Mouse (Mus musculus) heart, embryonic 10.5 days (tissue): Measurements from ENCODE around the gene Wwox. TPM values are rescaled to one million over a fixed set of nuclear protein-coding genes. Genes with fewer than 3 reads are reported as not detected.

ENCODE experiments used
- DNase-seq: peaks from one replicate; pipeline ENCODE4 v3.0.0-alpha.2; 2017; ENCODE audit warnings: low spot score
- H3K27ac ChIP-seq: fragments of 300-500 bp; sonication (generic); 2 replicates; pipeline ENCODE4 v1.5.1; 2016; ENCODE audit warnings: mild to moderate bottlenecking
- H3K27me3 ChIP-seq: fragments of 300-500 bp; sonication (generic); 2 replicates; pipeline ENCODE4 v1.6.1; 2016; ENCODE audit warnings: mild to moderate bottlenecking; ENCODE audit not compliant: poor library complexity, insufficient read depth, severe bottlenecking
- H3K36me3 ChIP-seq: fragments of 300-500 bp; sonication (generic); 2 replicates; pipeline ENCODE4 v1.6.1; 2016; ENCODE audit warnings: mild to moderate bottlenecking, moderate library complexity
- H3K4me1 ChIP-seq: fragments of 300-500 bp; sonication (generic); 2 replicates; pipeline ENCODE4 v1.6.1; 2016; ENCODE audit warnings: mild to moderate bottlenecking
- H3K4me3 ChIP-seq: fragments of 300-500 bp; sonication (generic); 2 replicates; pipeline ENCODE4 v1.5.1; 2016; ENCODE audit warnings: mild to moderate bottlenecking, moderate library complexity
- H3K9me3 ChIP-seq: fragments of 300-500 bp; sonication (generic); 2 replicates; pipeline ENCODE4 v1.6.1; 2016; ENCODE audit warnings: mild to moderate bottlenecking, moderate library complexity
- WGBS: fragments of 180-500 bp; shearing (Covaris S2); methylation state at CpG from one replicate; pipeline ENCODE4 v1.1.7; 2016; 5-methylcytosine and 5-hydroxymethylcytosine counted together
- polyA plus RNA-seq: library from polyadenylated mRNA; unstranded; fragments of >200 nt; fragmentation: Nextera tagmentation; extraction: Ambion mirVana; gene quantifications from 2 replicates; pipeline ENCODE4 v1.2.1, GENCODE M21; 2016

Gene Wwox
- polyA plus RNA-seq, 1 experiment from 2014 or later, result 9.8 TPM

DNA sequence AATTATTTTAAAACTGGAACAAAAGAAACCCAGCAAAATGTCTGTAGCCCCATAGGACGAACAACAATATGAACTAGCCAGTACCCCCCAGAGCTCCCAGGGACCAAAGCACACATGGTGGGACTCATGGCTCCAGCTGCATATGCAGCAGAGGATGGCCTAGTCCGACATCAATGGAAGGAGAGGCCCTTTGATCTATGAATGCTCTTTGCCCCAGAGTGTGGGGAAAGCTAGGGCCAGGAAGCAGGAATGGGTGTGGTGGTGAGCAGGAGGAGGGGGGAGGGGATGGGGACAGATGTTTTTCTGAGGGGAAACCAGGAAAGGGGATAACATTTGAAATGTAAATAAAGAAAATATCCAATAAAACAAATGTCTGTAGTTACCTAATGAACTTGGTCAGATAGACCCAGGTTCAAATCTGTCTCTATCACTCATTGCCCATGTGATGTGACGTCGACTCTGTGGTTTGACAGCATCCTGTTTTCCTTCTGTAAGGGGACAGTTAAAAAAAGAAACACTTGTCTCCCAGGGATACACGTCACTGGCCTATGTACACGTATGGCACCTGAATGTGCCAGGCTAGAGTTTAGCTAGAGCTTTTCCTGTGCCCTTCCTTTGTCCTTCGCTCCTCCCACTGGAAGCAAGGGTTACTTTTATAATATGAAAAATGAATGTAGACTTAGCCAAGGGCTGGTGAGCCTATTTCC lies 362.1 kb downstream of the Wwox start:
- Histone ChIP-seq H3K9me3 (no peaks in the 10 kb centered on the region), H3K27ac (no peak overlapping the region; the same call in 1 of the 2 replicates), H3K4me1 (peaks cover 20% of the 10 kb centered on the region), H3K36me3 (no peaks in the 10 kb centered on the region), H3K27me3 (no peaks in the 10 kb centered on the region), H3K4me3 (no peak overlapping the region)
- DNase-seq, result no peak
- WGBS, result 45% methylated on average over 7 of the region's 7 CpGs

GRCm38 (mm10) chr8:114803113-114803512 lies 363.7 kb downstream of the Wwox start:
- 60% methylated on average over 5 of the region's 5 CpGs for WGBS
- Histone ChIP-seq H3K27me3 (no peaks in the 10 kb centered on the region), H3K4me1 (peaks cover 20% of the 10 kb centered on the region), H3K27ac (no peak overlapping the region), H3K36me3 (no peaks in the 10 kb centered on the region), H3K4me3 (no peak overlapping the region), H3K9me3 (no peaks in the 10 kb centered on the region)
- no peak for DNase-seq

DNA sequence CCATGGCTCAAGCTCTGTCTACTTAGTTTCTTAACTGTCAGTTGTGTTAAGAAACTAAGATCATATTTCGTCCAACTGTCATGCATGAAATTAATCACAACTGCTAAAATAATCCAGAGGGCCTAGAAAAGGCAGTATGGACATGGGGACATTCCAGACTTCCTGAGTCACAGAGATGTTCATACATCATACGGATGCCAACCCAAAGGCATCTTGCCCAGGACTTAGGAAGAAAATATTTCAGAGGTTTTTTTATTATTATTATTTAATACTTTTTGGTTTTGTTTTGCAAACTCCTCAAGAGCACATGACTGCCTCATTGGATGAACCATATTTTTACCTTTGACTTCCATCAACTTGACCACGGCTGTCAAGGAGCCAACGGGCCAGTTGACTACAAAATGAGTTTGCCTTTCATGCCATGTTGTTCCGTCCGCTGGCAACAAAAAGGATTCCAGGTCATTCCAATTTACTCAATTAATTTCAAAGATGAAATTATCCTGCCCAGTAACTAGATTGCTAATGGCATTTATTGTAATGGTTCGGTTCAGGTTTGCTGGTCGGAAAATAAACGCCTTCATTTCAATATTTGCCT lies 367.5 kb downstream of the Wwox start:
- no peak overlapping the region for H3K4me3 ChIP-seq
- 90% methylated on average over 9 of the region's 9 CpGs for WGBS
- no peak overlapping the region for H3K27ac ChIP-seq
- no peaks in the 10 kb centered on the region for H3K9me3 ChIP-seq
- no peaks in the 10 kb centered on the region for H3K27me3 ChIP-seq
- no peaks in the 10 kb centered on the region for H3K36me3 ChIP-seq
- peaks cover 14% of the 10 kb centered on the region for H3K4me1 ChIP-seq
- no peak for DNase-seq

DNA sequence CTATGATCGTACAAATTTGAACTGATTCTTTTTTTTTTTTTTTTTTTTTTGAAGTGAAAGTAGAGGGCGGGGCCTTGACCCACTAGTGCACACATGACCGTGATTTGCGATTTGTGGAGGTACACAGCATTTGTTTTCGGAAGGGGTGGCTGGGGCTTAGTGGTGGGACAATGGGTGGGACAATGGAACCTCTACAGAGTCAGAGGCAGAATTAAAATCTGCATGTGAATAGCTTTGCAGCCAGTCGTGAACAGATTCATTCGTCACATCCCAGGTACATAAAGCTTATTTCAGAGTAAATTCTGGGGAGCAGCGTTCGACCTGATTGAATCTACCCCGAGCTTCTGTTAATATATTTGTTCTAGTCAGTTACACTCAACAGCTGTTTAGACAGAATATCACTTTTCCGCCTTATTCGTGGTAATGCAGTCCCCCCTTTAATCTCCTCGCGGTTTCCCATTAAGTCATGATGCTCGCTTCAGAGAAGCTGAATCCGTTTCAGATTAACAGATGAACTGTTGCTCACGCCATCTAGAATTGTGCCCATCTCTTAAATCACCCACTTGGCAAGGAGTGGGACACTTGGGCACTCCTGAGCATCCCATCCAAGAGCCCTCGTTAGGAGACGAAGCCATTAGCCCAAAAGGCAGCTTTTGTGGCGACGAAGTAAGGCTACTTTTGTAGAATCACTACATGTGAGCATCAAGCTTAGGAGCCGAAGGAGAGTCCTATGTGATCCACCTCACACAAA lies 368.4 kb downstream of the Wwox start:
- Histone ChIP-seq H3K4me3 (no peak overlapping the region), H3K27me3 (no peaks in the 10 kb centered on the region), H3K9me3 (no peaks in the 10 kb centered on the region), H3K27ac (no peak overlapping the region), H3K36me3 (no peaks in the 10 kb centered on the region), H3K4me1 (peaks cover 10% of the 10 kb centered on the region)
- DNase-seq, result no peak
- WGBS, result 85% methylated on average over 22 of the region's 22 CpGs

- peaks cover 8% of the 10 kb centered on the region for H3K4me1 ChIP-seq
- no peaks in the 10 kb centered on the region for H3K27me3 ChIP-seq
- H3K9me3 ChIP-seq, result no peaks in the 10 kb centered on the region
- H3K27ac ChIP-seq, result no peak overlapping the region
- WGBS, result 86% methylated on average over 5 of the region's 5 CpGs
- no peak overlapping the region for H3K4me3 ChIP-seq
- no peaks in the 10 kb centered on the region for H3K36me3 ChIP-seq
- no peak for DNase-seq
Measured at GRCm38 (mm10) chr8:114810470-114810869, 371.0 kb downstream of the Wwox start.

- 88% methylated on average over 10 of the region's 10 CpGs for WGBS
Measured at GRCm38 (mm10) chr8:114813830-114814229, 374.4 kb downstream of the Wwox start.

DNA sequence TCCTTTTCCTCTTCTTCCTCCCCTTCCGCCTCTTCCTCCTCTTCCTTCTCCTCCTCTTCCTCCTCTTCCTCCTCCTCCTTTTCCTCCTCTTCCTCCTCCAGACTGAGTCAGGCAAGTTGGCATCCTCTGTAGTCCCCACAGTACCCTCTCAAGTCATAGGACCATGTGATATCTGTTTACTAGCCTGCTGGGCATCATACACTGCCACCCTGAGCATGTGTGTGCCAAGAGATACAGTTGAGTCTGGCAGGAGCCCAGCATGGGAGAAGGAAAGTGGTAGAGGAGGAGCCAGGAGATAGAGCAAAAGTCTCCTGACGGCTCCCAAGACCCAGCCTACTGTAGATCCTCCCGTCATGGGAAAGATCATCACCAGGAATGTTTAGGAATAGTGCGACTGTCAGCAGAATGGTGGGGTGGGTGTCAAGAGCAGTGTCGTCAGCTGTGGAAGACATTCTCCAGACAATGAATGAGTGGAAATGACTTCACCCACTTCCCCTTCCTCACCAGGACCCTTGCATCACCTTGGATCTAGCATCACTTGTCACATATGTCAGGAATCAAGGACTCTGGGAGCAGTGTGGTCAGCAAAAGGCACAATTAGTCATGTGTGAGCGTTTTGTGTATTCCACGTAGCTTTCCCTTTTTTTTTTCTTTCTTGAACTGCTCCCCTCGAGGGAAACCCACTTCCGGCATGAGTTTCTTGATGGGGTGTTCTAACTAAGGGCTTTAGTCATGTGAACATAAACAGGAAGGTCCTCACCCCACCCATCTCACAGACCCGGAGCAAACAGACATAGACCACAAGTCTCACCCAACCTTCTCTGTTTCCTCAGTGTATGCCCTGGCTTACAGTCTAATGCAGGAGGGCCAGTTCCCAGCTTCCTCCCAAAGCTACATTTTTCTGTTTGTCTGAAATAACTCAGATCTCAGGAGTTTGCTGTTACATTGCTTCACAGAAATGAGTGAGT lies 375.6 kb downstream of the Wwox start:
- DNase-seq, result no peak
- Histone ChIP-seq H3K9me3 (no peaks in the 10 kb centered on the region), H3K4me1 (peaks cover 25% of the 10 kb centered on the region), H3K4me3 (no peak overlapping the region), H3K27me3 (no peaks in the 10 kb centered on the region), H3K36me3 (no peaks in the 10 kb centered on the region), H3K27ac (peak overlapping the region; percentile 62)
- WGBS, result 49% methylated on average over 10 of the region's 10 CpGs

More at GRCm38 (mm10) chr8:114813830-114814229, 374.4 kb downstream of the Wwox start:
- Histone ChIP-seq H3K27ac (no peak overlapping the region), H3K4me3 (no peak overlapping the region), H3K9me3 (no peaks in the 10 kb centered on the region), H3K4me1 (peaks cover 25% of the 10 kb centered on the region), H3K36me3 (no peaks in the 10 kb centered on the region), H3K27me3 (no peaks in the 10 kb centered on the region)
- DNase-seq, result no peak

GRCm38 (mm10) chr8:114816343-114816742 lies 376.9 kb downstream of the Wwox start:
- Histone ChIP-seq H3K27ac (peak overlapping the region; percentile 72), H3K36me3 (no peaks in the 10 kb centered on the region), H3K9me3 (no peaks in the 10 kb centered on the region), H3K4me1 (peaks cover 25% of the 10 kb centered on the region), H3K27me3 (no peaks in the 10 kb centered on the region), H3K4me3 (no peak overlapping the region)
- no peak for DNase-seq
- WGBS, result 62% methylated on average over 12 of the region's 12 CpGs

- DNase-seq, result no peak
- WGBS, result 45% methylated on average over 4 of the region's 4 CpGs
Measured at GRCm38 (mm10) chr8:114816949-114817348, 377.5 kb downstream of the Wwox start.

GRCm38 (mm10) chr8:114821543-114821942 lies 382.1 kb downstream of the Wwox start:
- H3K27ac ChIP-seq, result no peak overlapping the region
- peaks cover 8% of the 10 kb centered on the region for H3K4me1 ChIP-seq
- no peaks in the 10 kb centered on the region for H3K9me3 ChIP-seq
- 67% methylated on average over 8 of the region's 8 CpGs for WGBS
- H3K36me3 ChIP-seq, result no peaks in the 10 kb centered on the region
- no peak for DNase-seq
- H3K4me3 ChIP-seq, result no peak overlapping the region
- H3K27me3 ChIP-seq, result no peaks in the 10 kb centered on the region

More at GRCm38 (mm10) chr8:114816949-114817348, 377.5 kb downstream of the Wwox start:
- no peak overlapping the region for H3K4me3 ChIP-seq
- peaks cover 25% of the 10 kb centered on the region for H3K4me1 ChIP-seq
- peak overlapping the region; percentile 72 for H3K27ac ChIP-seq
- no peaks in the 10 kb centered on the region for H3K27me3 ChIP-seq
- H3K9me3 ChIP-seq, result no peaks in the 10 kb centered on the region
- H3K36me3 ChIP-seq, result no peaks in the 10 kb centered on the region

DNA sequence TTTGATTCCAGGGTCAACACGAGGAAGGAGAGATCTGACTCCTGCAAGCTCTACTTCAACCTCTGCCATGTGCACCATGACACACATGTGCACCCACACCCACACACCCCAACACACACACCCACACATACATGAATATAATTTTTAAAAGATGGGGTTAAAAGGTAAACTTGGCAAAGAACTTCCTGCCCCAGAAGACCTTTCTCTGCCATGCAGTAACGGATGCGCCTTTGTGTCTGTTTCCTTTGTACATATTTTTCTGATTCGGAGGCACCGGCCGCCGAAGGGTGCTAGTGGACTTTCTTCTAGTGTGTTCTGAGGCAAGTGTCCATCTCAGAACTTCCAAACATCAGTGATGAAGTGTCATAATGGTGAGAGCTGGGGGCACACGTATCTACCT lies 386.0 kb downstream of the Wwox start:
- Histone ChIP-seq H3K4me3 (no peak overlapping the region), H3K36me3 (no peaks in the 10 kb centered on the region), H3K27me3 (no peaks in the 10 kb centered on the region), H3K9me3 (no peaks in the 10 kb centered on the region), H3K4me1 (no peaks in the 10 kb centered on the region), H3K27ac (no peak overlapping the region)
- WGBS, result 90% methylated on average over 8 of the region's 8 CpGs
- DNase-seq, result no peak

DNA sequence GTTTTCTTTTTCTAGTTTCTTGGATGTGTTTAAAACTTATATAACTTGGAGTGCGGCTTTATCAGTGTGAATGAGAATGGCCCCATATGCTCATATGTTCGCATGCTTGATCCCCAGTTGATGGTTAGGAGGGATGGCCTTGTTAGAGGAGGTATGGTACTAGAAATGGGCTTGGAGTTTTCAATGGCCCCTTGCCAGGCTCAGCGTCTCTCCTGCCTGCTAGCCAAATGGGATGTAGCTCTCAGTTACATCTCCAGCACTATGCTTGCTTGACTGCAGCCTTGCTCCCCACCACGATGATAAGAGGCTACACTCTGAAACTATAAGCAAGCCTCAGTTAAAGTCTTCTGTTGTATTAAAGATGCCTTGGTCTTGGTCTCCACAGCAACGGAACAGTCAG lies 387.5 kb downstream of the Wwox start:
- no peaks in the 10 kb centered on the region for H3K36me3 ChIP-seq
- no peak for DNase-seq
- no peaks in the 10 kb centered on the region for H3K27me3 ChIP-seq
- no peak overlapping the region for H3K4me3 ChIP-seq
- H3K4me1 ChIP-seq, result peaks cover 6% of the 10 kb centered on the region
- H3K9me3 ChIP-seq, result no peaks in the 10 kb centered on the region
- WGBS, result 77% methylated on average over 5 of the region's 5 CpGs
- no peak overlapping the region for H3K27ac ChIP-seq
